Mouse (Mus musculus): Measurements from ENCODE around the gene Slc3a1. TPM values are rescaled to one million over a fixed set of nuclear protein-coding genes. Genes with fewer than 3 reads are reported as not detected.

The Slc3a1 gene
- polyA plus RNA-seq, 1 experiment from 2014 or later = 76.9 TPM

- TF ChIP-seq CTCF (IDR thresholded peaks at IDR 0.05; ENCODE audit: low read depth) = no peak
- ATAC-seq (replicated peaks; ENCODE audit: low FRiP score, low read depth) (no peak), DNase-seq (ENCODE audit: low spot score) (no peak)
- H3K4me3 ChIP-seq (replicated peaks; ENCODE audit: low read depth, low read length) = no peak overlapping the region
- H3K36me3 ChIP-seq (ENCODE audit: insufficient read depth, low read length) = no peaks in the 10 kb centered on the region
- peak overlapping the region; percentile 44 for H3K27ac ChIP-seq
- no peaks in the 10 kb centered on the region for H3K9me3 ChIP-seq (replicated peaks; ENCODE audit: low read length)
- H3K4me1 ChIP-seq (replicated peaks; ENCODE audit: insufficient read depth, low read length) = peaks cover 4% of the 10 kb centered on the region; the same call in 1 of the 2 replicates
- H3K4me2 ChIP-seq (ENCODE audit: low read length) = peak overlapping the region; percentile 4; the same call in 1 of the 2 replicates
- H3K9ac ChIP-seq (ENCODE audit: low read depth, low read length) = peak overlapping the region; percentile 13; the same call in 1 of the 2 replicates
- no peaks in the 10 kb centered on the region for H3K27me3 ChIP-seq (ENCODE audit: insufficient read depth, low read length)
- WGBS = 92% methylated on average over 10 of the region's 10 CpGs
Observed at GRCm38 (mm10) chr17:85028797-85029196, 621 bp downstream of the Slc3a1 start.

GRCm38 (mm10) chr17:85030651-85031050, 2.5 kb downstream of the Slc3a1 start:
- H3K9me3 ChIP-seq (replicated peaks; ENCODE audit: low read length) = no peaks in the 10 kb centered on the region
- TF ChIP-seq CTCF (IDR thresholded peaks at IDR 0.05; ENCODE audit: low read depth) = no peak
- 0 out of 2 replicates have a peak overlapping the region, but pooled peaks have one; percentile 15 for H3K27ac ChIP-seq
- no peak overlapping the region for H3K9ac ChIP-seq (ENCODE audit: low read depth, low read length)
- peaks cover 4% of the 10 kb centered on the region; the same call in 1 of the 2 replicates for H3K4me1 ChIP-seq (replicated peaks; ENCODE audit: insufficient read depth, low read length)
- 63% methylated on average over 5 of the region's 5 CpGs for WGBS
- DNase-seq (ENCODE audit: low spot score) = no peak
- H3K36me3 ChIP-seq (ENCODE audit: insufficient read depth, low read length) = no peaks in the 10 kb centered on the region
- ATAC-seq (replicated peaks; ENCODE audit: low FRiP score, low read depth) = no peak
- no peaks in the 10 kb centered on the region for H3K27me3 ChIP-seq (ENCODE audit: insufficient read depth, low read length)
- H3K4me3 ChIP-seq (replicated peaks; ENCODE audit: low read depth, low read length) = no peak overlapping the region
- H3K4me2 ChIP-seq (ENCODE audit: low read length) = 0 out of 2 replicates have a peak overlapping the region, but pooled peaks have one; percentile 12

- Histone ChIP-seq H3K27ac (no peak overlapping the region), H3K9ac (ENCODE audit: low read depth, low read length) (no peak overlapping the region), H3K4me2 (ENCODE audit: low read length) (no peak overlapping the region), H3K27me3 (ENCODE audit: insufficient read depth, low read length) (no peaks in the 10 kb centered on the region), H3K4me3 (replicated peaks; ENCODE audit: low read depth, low read length) (no peak overlapping the region), H3K4me1 (replicated peaks; ENCODE audit: insufficient read depth, low read length) (peaks cover 4% of the 10 kb centered on the region; the same call in 1 of the 2 replicates), H3K36me3 (ENCODE audit: insufficient read depth, low read length) (no peaks in the 10 kb centered on the region), H3K9me3 (replicated peaks; ENCODE audit: low read length) (no peaks in the 10 kb centered on the region)
- DNase-seq (ENCODE audit: low spot score) = no peak
- WGBS = 85% methylated on average over 3 of the region's 3 CpGs
- no peak for TF ChIP-seq CTCF (IDR thresholded peaks at IDR 0.05; ENCODE audit: low read depth)
- no peak for ATAC-seq (replicated peaks; ENCODE audit: low FRiP score, low read depth)
Observed at GRCm38 (mm10) chr17:85033087-85033486, 4.9 kb downstream of the Slc3a1 start.

GRCm38 (mm10) chr17:85034068-85034467, 5.9 kb downstream of the Slc3a1 start:
- no peak for ATAC-seq (replicated peaks; ENCODE audit: low FRiP score, low read depth)
- H3K27ac ChIP-seq = no peak overlapping the region

GRCm38 (mm10) chr17:85037855-85038254, 9.7 kb downstream of the Slc3a1 start:
- ATAC-seq (replicated peaks; ENCODE audit: low FRiP score, low read depth) (no peak), DNase-seq (ENCODE audit: low spot score) (no peak)
- no peak overlapping the region for H3K4me2 ChIP-seq (ENCODE audit: low read length)
- TF ChIP-seq CTCF (IDR thresholded peaks at IDR 0.05; ENCODE audit: low read depth) = no peak
- no peaks in the 10 kb centered on the region for H3K4me1 ChIP-seq (replicated peaks; ENCODE audit: insufficient read depth, low read length)
- 77% methylated on average over 5 of the region's 5 CpGs for WGBS
- no peaks in the 10 kb centered on the region for H3K9me3 ChIP-seq (replicated peaks; ENCODE audit: low read length)
- H3K27me3 ChIP-seq (ENCODE audit: insufficient read depth, low read length) = no peaks in the 10 kb centered on the region
- no peak overlapping the region for H3K4me3 ChIP-seq (replicated peaks; ENCODE audit: low read depth, low read length)
- H3K9ac ChIP-seq (ENCODE audit: low read depth, low read length) = no peak overlapping the region
- no peak overlapping the region for H3K27ac ChIP-seq
- no peaks in the 10 kb centered on the region for H3K36me3 ChIP-seq (ENCODE audit: insufficient read depth, low read length)

More at GRCm38 (mm10) chr17:85034068-85034467, 5.9 kb downstream of the Slc3a1 start:
- Histone ChIP-seq H3K4me1 (replicated peaks; ENCODE audit: insufficient read depth, low read length) (peaks cover 4% of the 10 kb centered on the region; the same call in 1 of the 2 replicates), H3K36me3 (ENCODE audit: insufficient read depth, low read length) (no peaks in the 10 kb centered on the region), H3K4me2 (ENCODE audit: low read length) (no peak overlapping the region), H3K9me3 (replicated peaks; ENCODE audit: low read length) (no peaks in the 10 kb centered on the region), H3K27me3 (ENCODE audit: insufficient read depth, low read length) (no peaks in the 10 kb centered on the region), H3K4me3 (replicated peaks; ENCODE audit: low read depth, low read length) (no peak overlapping the region), H3K9ac (ENCODE audit: low read depth, low read length) (no peak overlapping the region)
- WGBS = 48% methylated on average over 11 of the region's 11 CpGs
- no peak for TF ChIP-seq CTCF (IDR thresholded peaks at IDR 0.05; ENCODE audit: low read depth)
- DNase-seq (ENCODE audit: low spot score) = no peak

- no peak overlapping the region for H3K4me2 ChIP-seq (ENCODE audit: low read length)
- 90% methylated on average over 4 of the region's 4 CpGs for WGBS
- no peaks in the 10 kb centered on the region for H3K4me1 ChIP-seq (replicated peaks; ENCODE audit: insufficient read depth, low read length)
- H3K9ac ChIP-seq (ENCODE audit: low read depth, low read length) = no peak overlapping the region
- ATAC-seq (replicated peaks; ENCODE audit: low FRiP score, low read depth) (no peak), DNase-seq (ENCODE audit: low spot score) (no peak)
- H3K27me3 ChIP-seq (ENCODE audit: insufficient read depth, low read length) = no peaks in the 10 kb centered on the region
- no peak overlapping the region for H3K27ac ChIP-seq
- no peaks in the 10 kb centered on the region for H3K9me3 ChIP-seq (replicated peaks; ENCODE audit: low read length)
- H3K4me3 ChIP-seq (replicated peaks; ENCODE audit: low read depth, low read length) = no peak overlapping the region
- TF ChIP-seq CTCF (IDR thresholded peaks at IDR 0.05; ENCODE audit: low read depth) = no peak
- H3K36me3 ChIP-seq (ENCODE audit: insufficient read depth, low read length) = no peaks in the 10 kb centered on the region
Observed at GRCm38 (mm10) chr17:85038311-85038710, 10.1 kb downstream of the Slc3a1 start.

- TF ChIP-seq CTCF (IDR thresholded peaks at IDR 0.05; ENCODE audit: low read depth) = no peak
- no peak for ATAC-seq (replicated peaks; ENCODE audit: low FRiP score, low read depth)
- H3K4me2 ChIP-seq (ENCODE audit: low read length) = no peak overlapping the region
- no peaks in the 10 kb centered on the region for H3K36me3 ChIP-seq (ENCODE audit: insufficient read depth, low read length)
- no peaks in the 10 kb centered on the region for H3K9me3 ChIP-seq (replicated peaks; ENCODE audit: low read length)
- H3K4me1 ChIP-seq (replicated peaks; ENCODE audit: insufficient read depth, low read length) = no peaks in the 10 kb centered on the region
- H3K27ac ChIP-seq = no peak overlapping the region
- no peak for DNase-seq (ENCODE audit: low spot score)
- 98% methylated on average over 5 of the region's 5 CpGs for WGBS
- no peak overlapping the region for H3K4me3 ChIP-seq (replicated peaks; ENCODE audit: low read depth, low read length)
- no peaks in the 10 kb centered on the region for H3K27me3 ChIP-seq (ENCODE audit: insufficient read depth, low read length)
- H3K9ac ChIP-seq (ENCODE audit: low read depth, low read length) = no peak overlapping the region
Observed at GRCm38 (mm10) chr17:85038761-85039160, 10.6 kb downstream of the Slc3a1 start.

All from kidney, postnatal 0 days (tissue).